Mouse (Mus musculus) heart, embryonic 14.5 days (tissue): ENCODE measurements around the gene Col4a2. TPM values are rescaled to one million over a fixed set of nuclear protein-coding genes. Genes with fewer than 3 reads are reported as not detected.

Experiments used
- ATAC-seq: fragments of 200-750 bp; cut with Nextera tagmentation; 2 replicates; pipeline ENCODE4 v1.8.0; 2017; ENCODE audit warnings: low read depth, moderate TSS enrichment; ENCODE audit not compliant: insufficient number of reproducible peaks, insufficient read depth, low FRiP score
- H3K27ac ChIP-seq, 2 experiments: fragments of 200-500 bp in 1 of 2; fragments of 300-500 bp in 1 of 2; sonication (generic) in 1 of 2; replicated peaks in 1 of 2; 2 replicates each; pipeline ENCODE4 v1.5.1; 2012 to 2014; ENCODE audit warnings: low read depth in 2 of 2, low read length in 2 of 2, control low read depth in 1 of 2, mild to moderate bottlenecking in 1 of 2, mixed read lengths in 1 of 2; ENCODE audit not compliant: control insufficient read depth in 1 of 2, insufficient read depth in 1 of 2
- H3K27me3 ChIP-seq: fragments of 300-500 bp; sonication (generic); 2 replicates; pipeline ENCODE4 v1.6.1; 2014; ENCODE audit warnings: mild to moderate bottlenecking, low read length, control low read depth; ENCODE audit not compliant: control insufficient read depth, insufficient read depth
- H3K36me3 ChIP-seq: fragments of 300-500 bp; sonication (generic); 2 replicates; pipeline ENCODE4 v1.6.1; 2014; ENCODE audit warnings: mild to moderate bottlenecking, control low read depth, low read length, mixed read lengths; ENCODE audit not compliant: control insufficient read depth, insufficient read depth
- H3K4me1 ChIP-seq, 2 experiments: fragments of 200-500 bp in 1 of 2; fragments of 300-500 bp in 1 of 2; sonication (generic) in 1 of 2; 2 replicates each; pipeline ENCODE4 v1.6.1; 2012 to 2014; ENCODE audit warnings: low read length in 2 of 2, control low read depth in 1 of 2, mixed read lengths in 1 of 2; ENCODE audit not compliant: control insufficient read depth in 2 of 2, insufficient read depth in 2 of 2
- H3K4me2 ChIP-seq: fragments of 300-500 bp; sonication (generic); 2 replicates; pipeline ENCODE4 v1.6.1; 2014; ENCODE audit warnings: mild to moderate bottlenecking, low read length
- H3K4me3 ChIP-seq, 2 experiments: fragments of 200-500 bp in 1 of 2; fragments of 300-500 bp in 1 of 2; sonication (generic) in 1 of 2; 2 replicates each; pipeline ENCODE4 v1.5.1; 2012 to 2014; ENCODE audit warnings: low read length in 2 of 2, mild to moderate bottlenecking in 2 of 2, control low read depth in 1 of 2, low read depth in 1 of 2, moderate library complexity in 1 of 2; ENCODE audit not compliant: control insufficient read depth in 1 of 2, insufficient read depth in 1 of 2
- H3K9ac ChIP-seq: fragments of 300-500 bp; sonication (generic); 2 replicates; pipeline ENCODE4 v1.6.1; 2014; ENCODE audit warnings: mild to moderate bottlenecking, low read length
- H3K9me3 ChIP-seq: fragments of 300-500 bp; sonication (generic); 2 replicates; pipeline ENCODE4 v1.6.1; 2016; ENCODE audit warnings: low read length, control low read depth; ENCODE audit not compliant: control insufficient read depth
- WGBS: fragments of 180-500 bp; shearing (Covaris S2); extraction: QIAGEN DNeasy Blood & Tissue Kit; methylation state at CpG from one replicate; pipeline ENCODE4 v1.1.7; 2014; 5-methylcytosine and 5-hydroxymethylcytosine counted together
- polyA plus RNA-seq: library from polyadenylated mRNA; unstranded; fragments of >200 nt; fragmentation: Nextera tagmentation; extraction: Ambion mirVana; gene quantifications from 2 replicates; pipeline ENCODE4 v1.2.1, GENCODE M21; 2014

Col4a2 gene
- polyA plus RNA-seq, 1 experiment from 2014 or later: 77.7 TPM

DNA sequence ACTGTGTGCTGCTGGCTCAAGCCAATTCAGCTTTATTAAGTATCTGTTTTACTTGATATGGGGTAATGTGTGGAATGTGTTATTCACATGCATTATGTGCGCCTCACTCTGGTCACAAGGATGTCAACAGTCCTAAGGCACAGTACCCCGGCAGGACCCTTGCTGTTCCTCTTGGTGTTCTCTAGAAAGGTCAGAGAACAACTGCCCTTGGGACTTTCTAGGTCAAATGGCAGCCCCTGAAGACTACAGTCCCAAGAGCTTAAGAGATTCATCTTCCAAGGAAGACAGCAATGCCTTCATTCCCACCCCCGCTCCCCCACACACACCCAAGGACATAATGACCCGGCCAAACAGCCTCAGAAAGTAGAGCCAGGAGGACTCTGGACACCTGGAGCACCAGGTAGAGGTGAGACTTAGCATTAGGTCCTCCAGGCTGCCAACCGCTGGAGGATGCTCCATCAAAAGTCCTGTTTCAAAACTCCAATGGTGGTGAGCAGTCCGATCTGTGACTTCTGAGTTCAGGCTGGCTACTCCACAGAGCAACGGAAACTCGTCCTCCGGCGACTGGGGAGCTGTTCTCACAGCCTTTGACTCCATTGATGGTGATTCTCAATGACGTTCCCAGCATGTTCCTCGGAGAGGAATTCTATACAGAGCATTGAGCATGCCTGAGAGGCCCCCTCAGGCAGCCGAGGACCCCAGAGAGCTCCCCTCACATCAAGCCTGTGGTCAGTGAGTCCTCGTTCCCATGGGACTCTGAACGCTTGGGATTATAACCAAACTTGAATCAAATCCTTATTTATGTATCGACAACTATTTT is 65.0 kb downstream of the Col4a2 start:
- WGBS: 83% methylated on average over 16 of the region's 16 CpGs
- Histone ChIP-seq H3K9ac (no peak overlapping the region), H3K4me1 (peaks cover 53 to 59% of the 10 kb centered on the region in 2 experiments), H3K27me3 (no peaks in the 10 kb centered on the region), H3K36me3 (peaks cover 2% of the 10 kb centered on the region; the same call in 1 of the 2 replicates), H3K9me3 (no peaks in the 10 kb centered on the region), H3K4me2 (no peak overlapping the region), H3K27ac (no peak overlapping the region), H3K4me3 (no peak overlapping the region)
- no peak for ATAC-seq

DNA sequence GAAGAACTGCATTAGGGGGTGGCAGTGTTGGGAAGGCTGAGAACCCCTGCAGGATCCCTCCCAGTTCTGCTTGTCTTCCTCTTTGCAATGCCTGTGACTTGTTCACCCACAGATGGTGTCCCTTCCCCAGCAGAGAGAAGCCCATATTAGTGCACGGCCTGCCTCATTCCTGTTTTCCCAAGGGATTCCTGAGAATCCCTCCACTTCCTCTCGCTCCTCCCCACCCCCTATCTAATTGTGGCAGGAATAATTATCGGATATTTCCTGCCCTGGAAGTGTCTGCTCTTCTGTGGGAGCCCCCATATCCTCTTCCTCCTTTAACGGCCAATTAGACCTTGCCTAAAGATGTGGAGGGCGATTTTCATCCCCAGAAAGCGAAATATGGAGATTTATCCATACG is 67.0 kb downstream of the Col4a2 start:
- H3K9me3 ChIP-seq: no peaks in the 10 kb centered on the region
- H3K4me2 ChIP-seq: no peak overlapping the region
- no peak overlapping the region for H3K9ac ChIP-seq
- 52% methylated on average over 7 of the region's 7 CpGs for WGBS
- peak overlapping the region; percentile 26 to 35; a peak in 3 of 4 replicates for H3K27ac ChIP-seq
- ATAC-seq: no peak
- peaks cover 56 to 61% of the 10 kb centered on the region in 2 experiments for H3K4me1 ChIP-seq
- no peaks in the 10 kb centered on the region for H3K27me3 ChIP-seq
- H3K4me3 ChIP-seq: no peak overlapping the region
- H3K36me3 ChIP-seq: peaks cover 2% of the 10 kb centered on the region; the same call in 1 of the 2 replicates

DNA sequence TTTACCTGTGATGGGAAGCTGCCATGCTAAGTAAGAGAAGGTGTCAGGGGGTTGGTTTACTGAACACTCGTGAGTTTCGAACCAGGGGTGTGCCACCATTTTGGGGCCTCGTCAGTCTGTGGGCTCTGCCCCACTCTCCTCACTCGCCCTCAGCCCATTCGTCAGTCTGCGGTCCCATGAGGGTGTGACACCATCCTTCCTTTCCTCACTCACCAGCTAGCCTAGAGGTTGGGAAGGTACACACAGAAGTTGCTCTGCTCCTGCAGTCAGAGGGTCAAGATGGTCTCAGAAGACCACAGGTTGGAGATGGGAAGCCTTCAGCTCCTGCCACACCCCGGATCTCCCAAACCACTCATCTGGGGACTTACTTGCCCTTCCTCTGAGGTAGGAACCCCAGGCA is 68.9 kb downstream of the Col4a2 start:
- H3K9me3 ChIP-seq: no peaks in the 10 kb centered on the region
- H3K9ac ChIP-seq: peak overlapping the region; percentile 23; the same call in 1 of the 2 replicates
- no peaks in the 10 kb centered on the region for H3K27me3 ChIP-seq
- peaks cover 5% of the 10 kb centered on the region; the same call in 1 of the 2 replicates for H3K36me3 ChIP-seq
- WGBS: 85% methylated on average over 7 of the region's 7 CpGs
- H3K4me2 ChIP-seq: no peak overlapping the region
- H3K4me3 ChIP-seq: no peak overlapping the region
- no peak for ATAC-seq
- peaks cover 46 to 48% of the 10 kb centered on the region in 2 experiments for H3K4me1 ChIP-seq
- H3K27ac ChIP-seq: peak overlapping the region; percentile 65 to 82; a peak in 3 of 4 replicates

DNA sequence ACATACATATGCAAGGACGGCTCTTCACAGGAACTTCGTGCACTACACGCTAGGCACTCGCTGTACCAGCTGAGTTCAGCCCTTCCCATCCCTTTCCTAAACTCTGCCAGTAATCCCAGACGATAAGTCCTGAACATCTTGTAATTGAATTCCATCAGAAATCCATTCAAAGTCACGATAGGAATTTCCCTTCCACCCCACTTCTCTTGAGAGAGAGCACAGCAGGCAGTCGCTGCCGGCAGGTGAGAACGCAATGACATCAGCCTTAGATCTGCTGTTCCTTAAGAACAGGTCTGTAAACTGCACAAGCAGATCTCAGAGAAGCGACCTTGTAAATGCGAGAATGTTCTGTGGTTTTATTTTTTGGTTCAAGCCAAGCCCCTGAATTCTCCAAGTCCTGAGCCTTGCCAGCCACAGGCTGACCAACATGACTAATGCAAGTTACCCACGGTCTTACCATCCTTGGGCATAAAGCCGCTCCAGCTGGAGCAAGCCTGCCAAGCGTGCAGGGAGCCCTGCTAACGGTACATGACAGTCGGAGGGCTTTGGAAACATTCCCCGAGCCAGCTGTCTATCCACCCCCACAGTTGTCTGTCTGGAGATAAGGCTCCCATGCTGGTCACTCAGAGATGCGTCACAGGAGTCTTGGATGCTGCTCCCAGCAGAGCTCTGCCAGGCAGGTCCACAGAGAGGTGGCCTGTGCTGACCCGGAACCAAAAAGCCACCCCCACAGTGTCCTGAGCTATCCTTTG is 69.6 kb downstream of the Col4a2 start:
- Histone ChIP-seq H3K4me2 (peak overlapping the region; percentile 16; the same call in 1 of the 2 replicates), H3K4me1 (peaks cover 49% of the 10 kb centered on the region in 2 experiments), H3K9me3 (no peaks in the 10 kb centered on the region), H3K27me3 (no peaks in the 10 kb centered on the region), H3K36me3 (peaks cover 5% of the 10 kb centered on the region; the same call in 1 of the 2 replicates), H3K4me3 (no peak overlapping the region), H3K27ac (peak overlapping the region; percentile 65 to 82), H3K9ac (peak overlapping the region; percentile 23; the same call in 1 of the 2 replicates)
- peak; percentile 55 for ATAC-seq
- 21% methylated on average over 19 of the region's 19 CpGs for WGBS

DNA sequence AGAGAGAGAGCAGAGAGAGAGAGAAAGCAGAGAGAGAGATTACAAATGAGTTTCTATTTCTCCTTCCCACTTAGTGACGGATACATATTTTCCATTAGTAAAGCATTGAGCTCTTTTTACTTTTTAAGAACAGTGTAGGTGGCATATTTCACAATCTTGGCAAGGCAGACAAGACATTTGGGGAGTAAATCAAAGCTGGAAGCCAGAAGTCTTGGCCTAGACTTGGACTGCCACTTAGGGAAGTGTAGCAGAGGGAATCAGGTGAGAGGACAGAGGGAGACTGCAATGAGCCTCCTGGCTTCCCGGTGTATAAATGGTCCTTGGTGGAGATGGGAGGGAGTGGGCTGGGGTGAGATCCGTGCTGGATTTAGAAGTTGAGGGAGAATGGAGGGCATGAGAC is 70.3 kb downstream of the Col4a2 start:
- Histone ChIP-seq H3K27ac (peak overlapping the region; percentile 59 to 82), H3K27me3 (no peaks in the 10 kb centered on the region), H3K4me3 (no peak overlapping the region), H3K4me1 (peaks cover 48 to 55% of the 10 kb centered on the region in 2 experiments), H3K9ac (peak overlapping the region; percentile 30; the same call in 1 of the 2 replicates), H3K4me2 (peak overlapping the region; percentile 16), H3K9me3 (no peaks in the 10 kb centered on the region), H3K36me3 (peaks cover 4% of the 10 kb centered on the region; the same call in 1 of the 2 replicates)
- WGBS: 32% methylated on average over 3 of the region's 3 CpGs
- ATAC-seq: no peak

DNA sequence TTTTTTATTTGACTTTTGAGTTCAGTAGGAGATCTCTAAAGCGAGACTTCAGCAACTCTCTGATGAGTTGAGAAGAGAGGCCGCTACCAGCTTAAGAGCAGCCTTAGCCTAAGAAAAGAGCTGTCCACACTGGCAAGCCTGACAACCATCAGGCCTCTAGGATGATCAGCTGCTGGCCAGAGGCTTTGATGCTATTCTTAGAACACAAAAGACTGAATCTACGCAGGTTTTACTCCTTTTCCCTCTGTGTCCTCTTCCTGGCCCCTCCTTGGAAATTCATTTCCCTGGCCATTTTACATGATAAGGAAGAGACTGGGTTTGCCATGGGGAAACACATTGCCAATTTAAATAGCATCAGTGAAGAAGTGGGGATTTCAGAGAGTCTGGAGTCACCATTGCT is 70.8 kb downstream of the Col4a2 start:
- 32% methylated on average over 3 of the region's 3 CpGs for WGBS
- Histone ChIP-seq H3K9me3 (no peaks in the 10 kb centered on the region), H3K4me1 (peaks cover 50 to 59% of the 10 kb centered on the region in 2 experiments), H3K27me3 (no peaks in the 10 kb centered on the region), H3K27ac (peak overlapping the region; percentile 59 to 82), H3K9ac (0 out of 2 replicates have a peak overlapping the region, but pooled peaks have one; percentile 30), H3K4me2 (peak overlapping the region; percentile 16), H3K4me3 (no peak overlapping the region), H3K36me3 (peaks cover 3% of the 10 kb centered on the region; the same call in 1 of the 2 replicates)
- ATAC-seq: no peak

DNA sequence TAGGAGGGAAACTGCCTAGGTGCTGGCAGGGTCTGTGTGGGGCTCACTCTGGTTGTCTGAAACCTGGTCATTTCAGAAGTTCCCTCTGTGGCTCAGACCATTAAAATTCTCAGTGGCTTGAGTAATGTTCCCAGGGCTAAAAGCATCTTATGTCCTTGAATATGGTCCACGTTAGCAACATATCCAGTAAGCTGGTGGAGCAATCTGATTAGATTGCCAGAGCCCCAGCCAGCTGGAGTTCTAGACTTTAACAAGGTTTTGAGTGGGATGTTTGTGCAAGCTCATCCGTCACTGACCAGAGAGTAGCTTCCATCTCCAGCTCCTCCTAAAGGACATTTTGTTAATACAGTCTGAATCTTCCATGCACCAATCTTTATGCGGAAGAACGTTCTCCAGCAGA is 72.2 kb downstream of the Col4a2 start:
- 74% methylated on average over 4 of the region's 4 CpGs for WGBS
- Histone ChIP-seq H3K27me3 (no peaks in the 10 kb centered on the region), H3K4me1 (peaks cover 60 to 72% of the 10 kb centered on the region in 2 experiments), H3K9me3 (no peaks in the 10 kb centered on the region), H3K4me3 (no peak overlapping the region), H3K9ac (no peak overlapping the region), H3K36me3 (peaks cover 3% of the 10 kb centered on the region; the same call in 1 of the 2 replicates), H3K27ac (peak overlapping the region in 1 of 2 experiments; percentile 47; a peak in 1 of 4 replicates), H3K4me2 (no peak overlapping the region)
- ATAC-seq: no peak
